8 mouse cellular contexts compared by ENCODE assay signal in genomic region chr5:148399660-148400443, GRCm38 (mm10). TPM values are rescaled to one million over a fixed set of nuclear protein-coding genes. Genes with fewer than 3 reads are reported as not detected.
DNase-seq lines count a peak whose midpoint lies in the region; ATAC-seq and TF ChIP-seq lines count a peak whose summit lies in the region.

Gene Slc7a1 (minus strand): TSS chr5:148399904.

- peak within 1 kb of the TSS; percentile 97 for H3K4me2 ChIP-seq in heart, embryonic 12.5 days
- H3K4me2 ChIP-seq in liver, embryonic 12.5 days, result peak within 1 kb of the TSS; percentile 97
- peak within 1 kb of the TSS; percentile 96 for H3K4me2 ChIP-seq in stomach, embryonic 15.5 days

- H3K27me3 ChIP-seq in C2C12 (ENCODE audit: control insufficient read depth, insufficient read depth, insufficient read length), result no peaks in the 10 kb centered on the region
- H3K27me3 ChIP-seq in erythroblast, embryonic 14.5 days (ENCODE audit: control insufficient read depth), result peaks cover 19% of the 10 kb centered on the region
- 0 out of 2 replicates have a peak, but pooled peaks cover 4% of the 10 kb centered on the region for H3K27me3 ChIP-seq in heart, embryonic 12.5 days (replicated peaks)
- H3K27me3 ChIP-seq in liver, embryonic 12.5 days (replicated peaks), result peaks cover 11% of the 10 kb centered on the region; the same call in 1 of the 2 replicates
- H3K27me3 ChIP-seq in stomach, embryonic 15.5 days (replicated peaks), result no peaks in the 10 kb centered on the region

- peak; percentile 49; the same call in 1 of the 2 replicates for TF ChIP-seq POLR2A in brain, embryonic 14.5 days (IDR thresholded peaks at IDR 0.05; ENCODE audit: borderline replicate concordance, extremely low read depth, insufficient read depth, insufficient read length, poor library complexity, severe bottlenecking)

- H3K4me3 ChIP-seq in C2C12 (ENCODE audit: insufficient read depth, poor library complexity, severe bottlenecking), result peak within 1 kb of the TSS; percentile 71
- peak within 1 kb of the TSS; percentile 98 for H3K4me3 ChIP-seq in erythroblast, embryonic 14.5 days (replicated peaks)
- H3K4me3 ChIP-seq in heart, embryonic 12.5 days, result peak within 1 kb of the TSS; percentile 90
- H3K4me3 ChIP-seq in liver, embryonic 12.5 days, result peak within 1 kb of the TSS; percentile 90
- H3K4me3 ChIP-seq in stomach, embryonic 15.5 days (replicated peaks), result peak within 1 kb of the TSS; percentile 81

- peak within 1 kb of the TSS; percentile 94 for H3K9ac ChIP-seq in heart, embryonic 12.5 days
- H3K9ac ChIP-seq in liver, embryonic 12.5 days, result peak within 1 kb of the TSS; percentile 93
- H3K9ac ChIP-seq in stomach, embryonic 15.5 days, result peak within 1 kb of the TSS; percentile 70

- H3K79me2 ChIP-seq in C2C12 (ENCODE audit: control insufficient read depth, insufficient read depth), result peaks cover 47% of the 10 kb centered on the region

- no peak for TF ChIP-seq CTCF in C2C12 (IDR thresholded peaks at IDR 0.05; ENCODE audit: control insufficient read depth, insufficient read depth, insufficient read length)
- no peak for TF ChIP-seq CTCF in brain, embryonic 14.5 days (IDR thresholded peaks at IDR 0.05; ENCODE audit: borderline replicate concordance, extremely low read depth, insufficient read depth, insufficient read length)

- 2% methylated on average over 52 of the region's 52 CpGs for WGBS in heart, embryonic 12.5 days
- WGBS in liver, embryonic 12.5 days (ENCODE audit: insufficient replicate concordance), result 2% methylated on average over 52 of the region's 52 CpGs
- whole genome bisulfite sequencing in stomach, embryonic 15.5 days, result 1% methylated on average over 51 of the region's 52 CpGs

- peak within 1 kb of the TSS; percentile 69 for H3ac ChIP-seq in C2C12 (ENCODE audit: control insufficient read depth, insufficient read length, low read depth)

- peak within 1 kb of the TSS; percentile 75 for H3K27ac ChIP-seq in heart, embryonic 12.5 days (ENCODE audit: poor library complexity, severe bottlenecking)
- peak within 1 kb of the TSS; percentile 89 for H3K27ac ChIP-seq in liver, embryonic 12.5 days
- H3K27ac ChIP-seq in stomach, embryonic 15.5 days, result peak within 1 kb of the TSS; percentile 76

- H3K36me3 ChIP-seq in C2C12 (ENCODE audit: control insufficient read depth, insufficient read depth), result peaks cover 24% of the 10 kb centered on the region
- H3K36me3 ChIP-seq in erythroblast, embryonic 14.5 days (ENCODE audit: control insufficient read depth), result peaks cover 29% of the 10 kb centered on the region
- peaks cover 11% of the 10 kb centered on the region; the same call in 1 of the 2 replicates for H3K36me3 ChIP-seq in heart, embryonic 12.5 days
- peaks cover 19% of the 10 kb centered on the region for H3K36me3 ChIP-seq in liver, embryonic 12.5 days
- H3K36me3 ChIP-seq in stomach, embryonic 15.5 days, result no peaks in the 10 kb centered on the region

- peaks cover 36% of the 10 kb centered on the region for H3K79me3 ChIP-seq in C2C12 (ENCODE audit: low read depth)

- peak; percentile 92 for ATAC-seq in heart, embryonic 12.5 days (ENCODE audit: insufficient number of reproducible peaks, low FRiP score)
- peak; percentile 95 for ATAC-seq in liver, embryonic 12.5 days
- peak; percentile 96 for ATAC-seq in stomach, embryonic 15.5 days (ENCODE audit: insufficient read depth, low FRiP score, low read depth)

- H3K4me1 ChIP-seq in erythroblast, embryonic 14.5 days (ENCODE audit: control insufficient read depth), result peaks cover 44% of the 10 kb centered on the region
- peaks cover 17% of the 10 kb centered on the region for H3K4me1 ChIP-seq in heart, embryonic 12.5 days (replicated peaks)
- peaks cover 29% of the 10 kb centered on the region for H3K4me1 ChIP-seq in liver, embryonic 12.5 days
- peaks cover 11% of the 10 kb centered on the region; the same call in 1 of the 2 replicates for H3K4me1 ChIP-seq in stomach, embryonic 15.5 days

- H3K9me3 ChIP-seq in erythroblast, embryonic 14.5 days (ENCODE audit: control insufficient read depth, low read length), result peaks cover 8% of the 10 kb centered on the region
- 0 out of 2 replicates have a peak, but pooled peaks cover 5% of the 10 kb centered on the region for H3K9me3 ChIP-seq in heart, embryonic 12.5 days (replicated peaks)
- H3K9me3 ChIP-seq in liver, embryonic 12.5 days (replicated peaks), result no peaks in the 10 kb centered on the region
- no peaks in the 10 kb centered on the region for H3K9me3 ChIP-seq in stomach, embryonic 15.5 days

- peak; percentile 90 for DNase-seq in brain, embryonic 14.5 days (ENCODE audit: low read depth)
- peak; percentile 93 for DNase-seq in kidney, postnatal 10 days
- DNase-seq in natural killer cell, adult 2 months (ENCODE audit: low spot score in 2 of 2), result peak; percentile 93 to 94

TF ChIP-seq in C2C12, 6 proteins besides CTCF, POLR2A, EP300 and RAD21:
- TF ChIP-seq FOSL1 (IDR thresholded peaks at IDR 0.05; ENCODE audit: insufficient read depth, low read length, poor library complexity, severe bottlenecking) (no peak), MAX (IDR thresholded peaks at IDR 0.05) (peak; percentile 24), CEBPB (IDR thresholded peaks at IDR 0.05; ENCODE audit: low read depth) (no peak), MYOD1 (IDR thresholded peaks at IDR 0.05; ENCODE audit: control insufficient read depth, insufficient read length, low read depth) (peak; percentile 27), MYOG (IDR thresholded peaks at IDR 0.05; ENCODE audit: control insufficient read depth, extremely low read depth, insufficient read length) (no peak), USF1 (IDR thresholded peaks at IDR 0.05; ENCODE audit: low read depth) (no peak)

RNA-seq across cellular contexts. Expression of gene Slc7a1, which starts in this region (rescaled TPM):
- 34.6 TPM for polyA plus RNA-seq in C2C12 (2012; fragmentation: generic; extraction: Trizol)
- 11.5 and 24.3 TPM in 2 replicates for polyA plus RNA-seq in brain, embryonic 14.5 days (2012; rRNA removed)
- polyA plus RNA-seq in erythroblast, embryonic 14.5 days (2012), result 0.65 and 0.89 TPM in 2 replicates
- polyA plus RNA-seq in heart, embryonic 12.5 days (2016; fragmentation: Nextera tagmentation; extraction: Ambion mirVana), result 24.0 and 24.2 TPM in 2 replicates
- 28.8 and 30.2 TPM in 2 replicates for polyA plus RNA-seq in liver, embryonic 12.5 days (2016; fragmentation: Nextera tagmentation; extraction: Ambion mirVana)
- 24.6 and 28.1 TPM in 2 replicates for polyA plus RNA-seq in stomach, embryonic 15.5 days (2015; fragmentation: Nextera tagmentation; extraction: Ambion mirVana)

Comparison
In these comparisons a context has a peak if more than half of its experiments do, and no peak if none do; other contexts are left out.
1. Peak in every context shown above with its lines: DNase-seq, ATAC-seq, H3K4me3 ChIP-seq and H3K27ac ChIP-seq.